Mouse (Mus musculus) spleen, adult 2 months (tissue): Measurements from ENCODE around the gene Slc39a9. TPM values are rescaled to one million over a fixed set of nuclear protein-coding genes. Genes with fewer than 3 reads are reported as not detected.

Experiments
- DNase-seq, 2 experiments: peaks; one replicate each; pipeline versions ENCODE4 v3.0.0 to v3.0.0-alpha.2; 2012 to 2021; ENCODE audit warnings: low spot score in 2 of 2, low read depth in 1 of 2
- H3K27ac ChIP-seq: fragments of 200-500 bp; 2 replicates; pipeline ENCODE4 v1.5.1; 2012; ENCODE audit warnings: low read length, inconsistent platforms; ENCODE audit not compliant: insufficient read depth
- H3K27me3 ChIP-seq: fragments of 200-500 bp; 2 replicates; pipeline ENCODE4 v1.6.1; 2012; ENCODE audit warnings: mild to moderate bottlenecking, moderate library complexity, low read length, inconsistent platforms; ENCODE audit not compliant: control insufficient read depth, insufficient read depth
- H3K36me3 ChIP-seq: fragments of 200-500 bp; 2 replicates; pipeline ENCODE4 v1.6.1; 2012; ENCODE audit warnings: mild to moderate bottlenecking, low read length, inconsistent platforms; ENCODE audit not compliant: control insufficient read depth, insufficient read depth
- H3K4me1 ChIP-seq: fragments of 200-500 bp; 2 replicates; pipeline ENCODE4 v1.6.1; 2011; ENCODE audit warnings: inconsistent platforms; ENCODE audit not compliant: control insufficient read depth, insufficient read depth, insufficient read length
- H3K4me3 ChIP-seq: fragments of 200-500 bp; 2 replicates; pipeline ENCODE4 v1.5.1; 2011; ENCODE audit warnings: mild to moderate bottlenecking, inconsistent platforms; ENCODE audit not compliant: insufficient read depth, insufficient read length; ENCODE audit errors: extremely low read depth
- CTCF ChIP-seq: fragments of 200-500 bp; IDR thresholded peaks from 2 replicates; pipeline ENCODE4 v1.5.1; 2011; ENCODE audit warnings: mild to moderate bottlenecking, inconsistent platforms; ENCODE audit not compliant: insufficient read depth, insufficient read length, insufficient replicate concordance; ENCODE audit errors: extremely low read depth
- POLR2A ChIP-seq: fragments of 200-500 bp; IDR thresholded peaks from 2 replicates; pipeline ENCODE4 v1.6.1; 2011; ENCODE audit warnings: low read depth, low read length, inconsistent platforms
- WGBS: fragments of 180-500 bp; shearing (Covaris S2); methylation state at CpG from one replicate; pipeline ENCODE4 v1.1.7; 2018; 5-methylcytosine and 5-hydroxymethylcytosine counted together
- polyA plus RNA-seq: library from polyadenylated mRNA; depleted of rRNA; stranded (reverse); fragments of >200 nt; gene quantifications from 2 replicates; pipeline ENCODE4 v1.2.3, GENCODE M21; 2012

Slc39a9 gene
- polyA plus RNA-seq, 1 experiment, result 24.5 TPM

DNA sequence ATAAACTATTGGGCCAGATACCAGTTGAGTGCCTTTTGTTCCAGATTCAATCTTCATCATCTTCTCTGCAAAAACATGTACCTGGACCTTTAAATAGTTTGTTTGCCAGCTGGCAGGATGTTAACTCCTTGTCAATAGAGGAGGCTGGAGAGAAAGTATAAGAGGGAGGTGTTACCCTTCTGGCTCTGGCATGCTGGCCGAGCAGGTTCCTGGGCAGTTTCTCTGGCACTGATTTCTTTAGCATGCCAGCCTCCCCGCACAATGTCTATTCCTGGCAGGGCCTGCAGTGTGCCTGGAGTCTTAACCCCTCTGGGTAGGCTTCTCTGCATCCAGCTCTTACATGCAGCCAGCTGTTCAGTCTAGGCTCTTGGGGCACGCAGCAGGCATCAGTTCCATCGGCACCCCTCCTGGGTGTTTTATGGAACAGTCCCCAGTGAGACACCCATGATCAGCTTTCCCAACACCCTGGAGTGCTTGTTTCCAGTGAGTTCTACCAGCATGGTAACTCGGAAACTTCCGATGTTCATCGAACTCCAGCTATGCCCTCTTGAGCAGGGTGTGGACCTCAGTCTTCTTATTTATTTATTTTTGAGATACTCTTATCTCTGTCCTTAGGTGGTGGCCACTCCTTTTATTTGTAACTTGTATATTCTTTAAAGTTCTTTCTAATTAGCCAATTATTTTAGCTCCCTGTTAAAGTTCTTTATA is 10.4 kb downstream of the Slc39a9 start:
- WGBS, result 90% methylated on average over 7 of the region's 7 CpGs
- no peaks in the 10 kb centered on the region for H3K27me3 ChIP-seq
- TF ChIP-seq POLR2A, result no peak
- no peak for TF ChIP-seq CTCF
- H3K27ac ChIP-seq, result no peak overlapping the region
- no peaks in the 10 kb centered on the region for H3K4me1 ChIP-seq
- H3K36me3 ChIP-seq, result 0 out of 2 replicates have a peak, but pooled peaks cover 2% of the 10 kb centered on the region
- no peak overlapping the region for H3K4me3 ChIP-seq
- no peak for DNase-seq

GRCm38 (mm10) chr12:80654659-80655025 is 11.0 kb downstream of the Slc39a9 start:
- DNase-seq, result no peak
- Histone ChIP-seq H3K4me1 (no peaks in the 10 kb centered on the region), H3K4me3 (no peak overlapping the region), H3K27ac (no peak overlapping the region), H3K27me3 (no peaks in the 10 kb centered on the region), H3K36me3 (0 out of 2 replicates have a peak, but pooled peaks cover 2% of the 10 kb centered on the region)
- no peak for TF ChIP-seq POLR2A
- TF ChIP-seq CTCF, result no peak
- 95% methylated on average over 3 of the region's 3 CpGs for WGBS

DNA sequence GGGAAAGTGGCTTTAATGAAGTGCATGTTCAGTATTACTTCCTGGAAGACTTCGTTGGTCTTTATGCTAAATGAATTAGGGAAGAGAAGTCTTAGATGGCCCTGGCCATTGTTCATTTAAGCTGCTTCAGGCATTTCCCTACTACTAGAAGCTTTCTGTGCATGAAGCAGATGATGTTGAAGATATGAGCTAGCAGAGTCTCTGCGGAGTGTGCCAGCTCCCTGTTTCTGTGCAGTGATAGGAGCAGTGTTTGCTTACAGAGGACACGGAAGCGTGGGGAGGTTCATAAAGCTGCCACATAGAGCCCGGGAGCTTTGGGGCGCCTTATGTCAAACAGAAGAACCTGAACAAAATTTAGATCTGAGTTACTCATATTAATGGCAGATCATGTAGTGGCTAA is 15.0 kb downstream of the Slc39a9 start:
- Histone ChIP-seq H3K27ac (no peak overlapping the region), H3K4me3 (no peak overlapping the region), H3K27me3 (no peaks in the 10 kb centered on the region), H3K36me3 (peaks cover 7% of the 10 kb centered on the region), H3K4me1 (no peaks in the 10 kb centered on the region)
- TF ChIP-seq CTCF (no peak), POLR2A (no peak)
- no peak for DNase-seq
- 85% methylated on average over 6 of the region's 6 CpGs for WGBS

DNA sequence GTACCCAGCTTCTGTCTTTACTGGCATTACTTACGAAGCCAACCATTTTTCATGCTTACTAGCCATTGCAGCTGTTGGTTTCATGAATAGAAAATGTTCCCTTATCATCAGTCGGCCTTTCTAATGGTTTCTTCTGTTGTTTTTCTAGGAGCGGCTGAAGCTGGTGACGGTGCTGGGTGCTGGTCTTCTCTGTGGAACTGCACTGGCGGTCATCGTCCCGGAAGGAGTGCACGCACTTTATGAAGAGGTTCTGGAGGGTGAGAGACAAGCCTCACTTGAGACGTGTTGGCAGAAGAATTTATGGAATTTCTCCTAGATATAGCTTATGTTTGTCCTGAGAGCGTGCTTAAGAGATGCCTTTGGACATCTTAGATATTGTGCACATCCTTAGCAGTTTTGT is 18.6 kb downstream of the Slc39a9 start:
- peaks cover 11% of the 10 kb centered on the region for H3K36me3 ChIP-seq
- WGBS, result 94% methylated on average over 10 of the region's 10 CpGs
- H3K4me1 ChIP-seq, result no peaks in the 10 kb centered on the region
- no peak for TF ChIP-seq CTCF
- TF ChIP-seq POLR2A, result no peak
- no peak overlapping the region for H3K27ac ChIP-seq
- H3K27me3 ChIP-seq, result no peaks in the 10 kb centered on the region
- no peak for DNase-seq
- H3K4me3 ChIP-seq, result no peak overlapping the region

DNA sequence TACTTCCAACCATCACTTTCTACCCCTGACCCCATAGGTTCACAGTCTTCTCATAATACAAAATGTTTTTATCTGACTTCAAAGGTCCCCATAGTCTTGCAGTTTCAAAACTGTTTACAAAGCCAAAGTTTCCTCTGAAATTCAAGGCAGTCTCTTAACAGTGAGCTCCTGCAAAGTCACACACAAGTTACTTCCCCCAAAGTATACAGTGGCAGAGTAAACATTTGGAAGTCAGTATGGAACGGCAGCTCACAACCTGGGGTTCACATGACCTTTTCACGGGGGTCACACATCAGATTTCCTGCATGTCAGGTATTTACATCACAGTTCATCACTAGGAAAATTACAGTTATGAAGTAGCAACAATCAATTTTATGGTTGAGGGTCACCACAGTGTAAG is 20.3 kb downstream of the Slc39a9 start:
- Histone ChIP-seq H3K4me1 (no peaks in the 10 kb centered on the region), H3K36me3 (peaks cover 19% of the 10 kb centered on the region), H3K27me3 (no peaks in the 10 kb centered on the region), H3K4me3 (no peak overlapping the region), H3K27ac (no peak overlapping the region)
- WGBS, result 95% methylated on average over 2 of the region's 2 CpGs
- DNase-seq, result no peak
- no peak for TF ChIP-seq POLR2A
- TF ChIP-seq CTCF, result no peak

GRCm38 (mm10) chr12:80668391-80668790 is 24.7 kb downstream of the Slc39a9 start:
- Histone ChIP-seq H3K4me1 (no peaks in the 10 kb centered on the region), H3K36me3 (peaks cover 17% of the 10 kb centered on the region), H3K27ac (no peak overlapping the region), H3K27me3 (no peaks in the 10 kb centered on the region), H3K4me3 (no peak overlapping the region)
- no peak for TF ChIP-seq POLR2A
- TF ChIP-seq CTCF, result no peak
- DNase-seq, result no peak
- WGBS, result 76% methylated on average over 2 of the region's 2 CpGs

DNA sequence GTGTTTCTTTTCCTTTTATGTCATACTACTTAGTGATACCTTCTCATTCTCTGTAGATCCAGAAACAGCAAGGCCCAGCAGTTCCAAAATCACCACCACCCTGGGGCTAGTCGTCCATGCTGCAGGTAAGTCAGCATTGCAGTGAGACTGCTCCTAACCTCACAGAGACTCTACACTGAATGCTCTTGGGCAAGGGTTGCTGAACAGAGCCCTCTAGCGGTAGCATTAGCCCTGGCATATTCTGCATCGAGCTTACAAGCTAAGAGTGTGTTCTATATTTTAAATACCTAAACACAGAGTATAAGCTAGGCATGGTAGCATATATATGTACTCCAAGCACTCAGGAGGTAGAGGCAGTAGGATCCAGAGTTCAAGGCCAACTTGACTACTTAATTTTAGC is 29.5 kb downstream of the Slc39a9 start:
- DNase-seq, result peak in 1 of 2 experiments; percentile 27
- no peaks in the 10 kb centered on the region for H3K4me1 ChIP-seq
- peaks cover 23% of the 10 kb centered on the region for H3K36me3 ChIP-seq
- H3K4me3 ChIP-seq, result no peak overlapping the region
- TF ChIP-seq POLR2A (no peak), CTCF (peak; percentile 61; the same call in 1 of the 2 replicates)
- no peaks in the 10 kb centered on the region for H3K27me3 ChIP-seq
- no peak overlapping the region for H3K27ac ChIP-seq
- WGBS, result 7% methylated on average over 3 of the region's 3 CpGs
